Mouse (Mus musculus) adipose tissue, adult 10 weeks (tissue): Measurements from ENCODE around the gene Rbmy. TPM values are rescaled to one million over a fixed set of nuclear protein-coding genes. Genes with fewer than 3 reads are reported as not detected.

Source experiments
- polyA plus RNA-seq: library from polyadenylated mRNA; stranded (reverse); fragments of 350-450 nt; fragmentation: Illumina TruSeq; extraction: RNeasy Lipid Tissue Mini Kit (QIAGEN cat#74804); gene quantifications from one replicate; pipeline ENCODE4 v1.2.3, GENCODE M21; 2014; ENCODE audit warnings: low read depth, low replicate concordance

Rbmy gene
- polyA plus RNA-seq: 0.20 TPM

DNA sequence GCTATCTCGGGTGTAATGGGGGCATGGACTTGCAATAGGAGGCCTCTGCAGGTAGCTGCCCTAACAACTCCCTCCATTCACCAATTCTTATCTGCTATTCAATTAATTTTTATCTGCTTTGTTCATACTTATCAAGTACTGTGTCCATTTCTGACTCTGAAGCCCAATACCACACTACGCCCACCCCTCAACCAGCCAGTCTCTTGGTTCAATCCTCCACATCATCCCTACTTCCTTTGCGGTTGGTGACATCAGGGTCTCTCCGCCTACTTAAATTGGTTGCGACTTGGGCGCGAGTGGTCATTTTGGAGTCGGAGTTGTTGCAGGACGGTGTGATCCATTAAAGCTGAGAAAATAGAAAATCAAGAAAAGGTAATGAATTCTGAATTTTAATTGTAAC, at the start of gene Rbmy, which contains the start of gene Gm10256:
Gene Rbmy (plus strand): TSS at position 301 of the 400 bp plus-strand sequence.
Gene Gm10256 (plus strand): TSS at position 320 of the 400 bp plus-strand sequence.

DNA sequence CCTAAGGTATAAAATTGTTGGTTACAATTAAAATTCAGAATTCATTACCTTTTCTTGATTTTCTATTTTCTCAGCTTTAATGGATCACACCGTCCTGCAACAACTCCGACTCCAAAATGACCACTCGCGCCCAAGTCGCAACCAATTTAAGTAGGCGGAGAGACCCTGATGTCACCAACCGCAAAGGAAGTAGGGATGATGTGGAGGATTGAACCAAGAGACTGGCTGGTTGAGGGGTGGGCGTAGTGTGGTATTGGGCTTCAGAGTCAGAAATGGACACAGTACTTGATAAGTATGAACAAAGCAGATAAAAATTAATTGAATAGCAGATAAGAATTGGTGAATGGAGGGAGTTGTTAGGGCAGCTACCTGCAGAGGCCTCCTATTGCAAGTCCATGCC, 34.4 kb upstream of the Rbmy start, which contains the start of gene Gm4064:
Gene Gm4064 (minus strand): TSS at position 101 of the 400 bp plus-strand sequence.

Other genes with a start within 250 kb of the Rbmy start
- not detected for gene H2al2c, start 231.6 kb upstream of the Rbmy start, polyA plus RNA-seq
- gene Sry, start 167.0 kb upstream of the Rbmy start, polyA plus RNA-seq: not detected
- gene H2al2b, start 110.0 kb upstream of the Rbmy start, polyA plus RNA-seq: not detected
- gene Gm4064, start 34.5 kb upstream of the Rbmy start, polyA plus RNA-seq: not detected
- not detected for gene Gm10256, start within 50 bp of the Rbmy start, polyA plus RNA-seq
- not detected for gene Gm10352, start 70.3 kb downstream of the Rbmy start, polyA plus RNA-seq
- not detected for gene Gm29289, start 101.9 kb downstream of the Rbmy start, polyA plus RNA-seq